Mouse (Mus musculus) stomach, postnatal 0 days (tissue): ENCODE data around the gene Dis3l2.

Source experiments
- CTCF ChIP-seq: IDR thresholded peaks from 2 replicates; pipeline ENCODE4 v1.5.1; 2016; ENCODE audit warnings: antibody characterized with exemption, low read depth, mild to moderate bottlenecking, moderate library complexity
- EP300 ChIP-seq: optimal IDR thresholded peaks from 2 replicates; pipeline ENCODE3; 2016; ENCODE audit warnings: antibody characterized with exemption

GRCm38 (mm10) chr1:86705461-86705860 lies 1.9 kb downstream of the Dis3l2 start:
- TF ChIP-seq CTCF (no peak), EP300 (no peak)
